Mouse (Mus musculus): ENCODE measurements at regions not wholly inside any gene's neighbourhood (a gene's known extent, or its start where the extent isn't known, plus 50 kb on each side); places are given as distances from the start of the nearest gene placed in this dataset.

- DNase-seq (ENCODE audit: low spot score in 2 of 2), result peak in 1 of 2 experiments; percentile 0
Measured at GRCm38 (mm10) chrX:145758406-145758805, 253.4 kb upstream of the Amot start.

GRCm38 (mm10) chrX:145753427-145753826 lies 248.4 kb upstream of the Amot start:
- DNase-seq (ENCODE audit: low spot score in 2 of 2), result no peak

All from layer of hippocampus, adult 18-20 months (tissue).